Mouse (Mus musculus): ENCODE measurements around the gene Fdps. TPM values are rescaled to one million over a fixed set of nuclear protein-coding genes. Genes with fewer than 3 reads are reported as not detected.
A peak's percentile ranks its signal among the peaks of the same experiment; 100 is the strongest.

Fdps gene
- polyA plus RNA-seq, 1 experiment: 37.5 TPM

DNA sequence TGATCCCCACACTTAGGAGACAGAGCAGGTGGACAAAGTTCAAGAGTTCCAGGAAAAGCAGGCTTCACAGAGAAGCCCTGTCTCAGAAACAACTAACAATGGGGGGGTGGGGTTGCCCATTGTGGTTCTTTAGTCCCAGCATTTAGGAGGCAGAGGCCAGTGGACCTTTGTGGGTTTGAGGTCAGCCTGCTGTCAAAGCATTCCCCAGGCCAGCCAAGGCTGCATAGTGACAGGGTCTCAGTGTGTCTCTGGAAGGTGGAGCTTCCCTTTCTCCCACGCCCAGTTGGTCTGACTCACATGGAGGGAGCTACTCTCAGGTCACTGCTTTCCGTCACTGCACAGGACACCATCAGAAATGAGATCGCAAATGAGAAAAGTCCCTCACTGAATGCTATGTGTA, 40.1 kb downstream of the Fdps start:
- H3K4me1 ChIP-seq (ENCODE audit: control insufficient read depth, insufficient read depth, low read length): no peaks in the 10 kb centered on the region
- H3K27ac ChIP-seq (ENCODE audit: insufficient read depth, low read depth, low read length): no peak overlapping the region
- no peak overlapping the region for H3K4me3 ChIP-seq (ENCODE audit: insufficient read depth, low read length)
- TF ChIP-seq POLR2A (IDR thresholded peaks at IDR 0.05; ENCODE audit: borderline replicate concordance, low read depth, low read length) (no peak), CTCF (IDR thresholded peaks at IDR 0.05; ENCODE audit: low read depth, low read length) (no peak)

- no peak overlapping the region for H3K27ac ChIP-seq (ENCODE audit: insufficient read depth, low read depth, low read length)
- no peak overlapping the region for H3K4me3 ChIP-seq (ENCODE audit: insufficient read depth, low read length)
- TF ChIP-seq POLR2A (IDR thresholded peaks at IDR 0.05; ENCODE audit: borderline replicate concordance, low read depth, low read length): no peak
- 0 out of 2 replicates have a peak, but pooled peaks have one; percentile 22 for TF ChIP-seq CTCF (IDR thresholded peaks at IDR 0.05; ENCODE audit: low read depth, low read length)
- H3K4me1 ChIP-seq (ENCODE audit: control insufficient read depth, insufficient read depth, low read length): no peaks in the 10 kb centered on the region
Measured at GRCm38 (mm10) chr3:89058783-89059182, 43.0 kb downstream of the Fdps start.

GRCm38 (mm10) chr3:89058361-89058760, 43.4 kb downstream of the Fdps start:
- no peaks in the 10 kb centered on the region for H3K4me1 ChIP-seq (ENCODE audit: control insufficient read depth, insufficient read depth, low read length)
- no peak overlapping the region for H3K27ac ChIP-seq (ENCODE audit: insufficient read depth, low read depth, low read length)
- TF ChIP-seq POLR2A (IDR thresholded peaks at IDR 0.05; ENCODE audit: borderline replicate concordance, low read depth, low read length): no peak
- no peak for TF ChIP-seq CTCF (IDR thresholded peaks at IDR 0.05; ENCODE audit: low read depth, low read length)
- H3K4me3 ChIP-seq (ENCODE audit: insufficient read depth, low read length): no peak overlapping the region

Other genes starting within 250 kb of the Fdps start
- 10.1 and 11.8 TPM in 2 replicates for gene Msto1, start 188.0 kb downstream of the Fdps start, polyA plus RNA-seq (2012; ENCODE audit: insufficient read depth, insufficient read length, missing spikeins)
- 21.6 and 23.1 TPM in 2 replicates for gene Ash1l, start 151.3 kb downstream of the Fdps start, polyA plus RNA-seq (2012; ENCODE audit: insufficient read depth, insufficient read length, missing spikeins)
- gene Dap3, start 150.8 kb downstream of the Fdps start, polyA plus RNA-seq (2012; ENCODE audit: insufficient read depth, insufficient read length, missing spikeins): 62.1 and 64.9 TPM in 2 replicates
- gene Rusc1, start 8.6 kb downstream of the Fdps start, polyA plus RNA-seq (2012; ENCODE audit: insufficient read depth, insufficient read length, missing spikeins): 22.0 and 28.2 TPM in 2 replicates
- gene Gm43738, start 860 bp downstream of the Fdps start, polyA plus RNA-seq (2012; ENCODE audit: insufficient read depth, insufficient read length, missing spikeins): not detected in 2 replicates
- not detected in 2 replicates for gene Pklr, start 34.2 kb upstream of the Fdps start, polyA plus RNA-seq (2012; ENCODE audit: insufficient read depth, insufficient read length, missing spikeins)
- 0.47 TPM in 1 of 2 replicates, not detected in the other for gene Hcn3, start 58.2 kb upstream of the Fdps start, polyA plus RNA-seq (2012; ENCODE audit: insufficient read depth, insufficient read length, missing spikeins)
- gene Clk2, start 62.8 kb upstream of the Fdps start, polyA plus RNA-seq (2012; ENCODE audit: insufficient read depth, insufficient read length, missing spikeins): 52.5 and 61.4 TPM in 2 replicates
- 76.5 and 77.9 TPM in 2 replicates for gene Scamp3, start 75.5 kb upstream of the Fdps start, polyA plus RNA-seq (2012; ENCODE audit: insufficient read depth, insufficient read length, missing spikeins)
- gene Fam189b, start 81.2 kb upstream of the Fdps start, polyA plus RNA-seq (2012; ENCODE audit: insufficient read depth, insufficient read length, missing spikeins): 17.4 TPM in 2 replicates
- 130 and 141 TPM in 2 replicates for gene Gba, start 101.0 kb upstream of the Fdps start, polyA plus RNA-seq (2012; ENCODE audit: insufficient read depth, insufficient read length, missing spikeins)
- gene Thbs3, start 113.2 kb upstream of the Fdps start, polyA plus RNA-seq (2012; ENCODE audit: insufficient read depth, insufficient read length, missing spikeins): 1.1 TPM in 1 of 2 replicates, not detected in the other
- 66.1 and 66.8 TPM in 2 replicates for gene Mtx1, start 125.1 kb upstream of the Fdps start, polyA plus RNA-seq (2012; ENCODE audit: insufficient read depth, insufficient read length, missing spikeins)
- gene Muc1, start 127.1 kb upstream of the Fdps start, polyA plus RNA-seq (2012; ENCODE audit: insufficient read depth, insufficient read length, missing spikeins): 0.47 TPM in 1 of 2 replicates, not detected in the other
- gene Krtcap2, start 144.0 kb upstream of the Fdps start, polyA plus RNA-seq (2012; ENCODE audit: insufficient read depth, insufficient read length, missing spikeins): 94.1 and 97.0 TPM in 2 replicates
- 0.34 and 0.84 TPM in 2 replicates for gene Trim46, start 144.3 kb upstream of the Fdps start, polyA plus RNA-seq (2012; ENCODE audit: insufficient read depth, insufficient read length, missing spikeins)
- gene Dpm3, start 157.4 kb upstream of the Fdps start, polyA plus RNA-seq (2012; ENCODE audit: insufficient read depth, insufficient read length, missing spikeins): 62.0 and 66.3 TPM in 2 replicates
- gene Slc50a1, start 168.6 kb upstream of the Fdps start, polyA plus RNA-seq (2012; ENCODE audit: insufficient read depth, insufficient read length, missing spikeins): 42.7 and 55.2 TPM in 2 replicates
- gene Efna1, start 179.2 kb upstream of the Fdps start, polyA plus RNA-seq (2012; ENCODE audit: insufficient read depth, insufficient read length, missing spikeins): 0.96 TPM in 1 of 2 replicates, not detected in the other
- gene Efna3, start 221.0 kb upstream of the Fdps start, polyA plus RNA-seq (2012; ENCODE audit: insufficient read depth, insufficient read length, missing spikeins): not detected in 2 replicates
- gene Efna4, start 236.1 kb upstream of the Fdps start, polyA plus RNA-seq (2012; ENCODE audit: insufficient read depth, insufficient read length, missing spikeins): not detected in 2 replicates
- 315 and 328 TPM in 2 replicates for gene Adam15, start 248.0 kb upstream of the Fdps start, polyA plus RNA-seq (2012; ENCODE audit: insufficient read depth, insufficient read length, missing spikeins)

Data from bone marrow macrophage, adult 2 months (primary cell).